Mouse (Mus musculus) urinary bladder, postnatal 14 days (tissue): ENCODE measurements around the gene Ice2.

Experiments
- DNase-seq: peaks from one replicate; pipeline ENCODE4 v3.0.0; 2021; ENCODE audit warnings: low spot score

The Ice2 gene

GRCm38 (mm10) chr9:69397760-69398452, at the start of gene Ice2:
Gene Ice2, plus strand, starts transcription at chr9:69397906.
- peak; percentile 67 for DNase-seq

DNA sequence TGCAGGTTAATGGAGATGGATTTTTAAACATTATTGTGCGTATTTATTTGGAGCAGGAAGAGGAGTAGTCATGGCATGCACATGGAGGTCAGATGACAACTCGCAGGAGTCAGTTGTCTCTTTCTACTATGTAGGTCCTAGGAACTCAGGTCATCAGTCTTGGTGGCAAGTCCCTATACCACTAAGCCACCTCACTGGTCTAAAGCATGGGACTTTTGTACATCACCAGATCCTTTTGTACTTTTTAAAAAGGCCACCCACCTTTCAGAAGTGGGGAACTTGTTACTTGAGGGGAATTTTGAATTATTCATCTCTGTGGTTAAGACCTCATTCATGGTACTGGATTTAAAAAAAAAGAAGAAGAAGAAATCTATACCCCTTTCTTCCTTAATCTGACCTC, 48.2 kb upstream of the Ice2 start:
- DNase-seq = no peak

GRCm38 (mm10) chr9:69354228-69354627, 43.5 kb upstream of the Ice2 start:
- no peak for DNase-seq

DNA sequence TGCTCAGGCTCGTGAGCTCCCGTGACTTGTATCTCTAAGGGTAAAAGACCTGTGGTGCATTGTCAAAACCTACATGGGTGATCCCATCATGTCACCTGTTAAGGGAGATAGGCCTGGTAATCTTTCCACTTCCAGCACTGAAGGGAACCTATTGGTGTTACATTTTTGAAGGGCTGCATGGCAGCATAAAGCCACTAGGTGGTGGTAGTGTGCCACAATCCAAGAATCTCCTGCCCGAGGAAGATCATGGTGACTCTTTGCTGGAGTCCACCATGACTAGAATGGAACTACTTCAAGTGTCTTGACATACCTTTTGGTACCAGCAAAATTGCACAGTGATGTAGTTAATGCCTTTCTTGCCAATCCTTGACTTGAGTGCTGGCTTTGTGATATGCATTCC, 39.9 kb upstream of the Ice2 start:
- DNase-seq = peak; percentile 31

DNA sequence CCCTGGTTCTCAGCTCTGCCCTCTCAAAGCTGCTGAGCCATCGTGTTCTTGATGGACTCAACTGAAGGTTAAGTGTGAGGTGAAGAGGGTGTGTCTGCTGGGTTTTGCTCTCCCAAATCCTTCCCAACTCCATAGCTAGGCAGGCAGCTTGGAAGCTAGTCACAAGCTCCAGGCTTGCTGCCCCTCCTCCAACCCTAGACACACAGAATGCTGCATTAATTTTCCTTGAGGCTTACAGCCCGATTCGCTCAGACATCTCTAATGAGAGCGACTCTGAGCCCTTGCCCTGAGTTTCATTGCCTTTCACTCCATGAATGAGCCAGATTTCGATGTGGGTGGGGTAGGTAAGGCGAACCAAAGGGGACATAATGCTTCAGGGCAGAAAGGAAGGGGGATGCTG, 38.9 kb upstream of the Ice2 start:
- DNase-seq = no peak

DNA sequence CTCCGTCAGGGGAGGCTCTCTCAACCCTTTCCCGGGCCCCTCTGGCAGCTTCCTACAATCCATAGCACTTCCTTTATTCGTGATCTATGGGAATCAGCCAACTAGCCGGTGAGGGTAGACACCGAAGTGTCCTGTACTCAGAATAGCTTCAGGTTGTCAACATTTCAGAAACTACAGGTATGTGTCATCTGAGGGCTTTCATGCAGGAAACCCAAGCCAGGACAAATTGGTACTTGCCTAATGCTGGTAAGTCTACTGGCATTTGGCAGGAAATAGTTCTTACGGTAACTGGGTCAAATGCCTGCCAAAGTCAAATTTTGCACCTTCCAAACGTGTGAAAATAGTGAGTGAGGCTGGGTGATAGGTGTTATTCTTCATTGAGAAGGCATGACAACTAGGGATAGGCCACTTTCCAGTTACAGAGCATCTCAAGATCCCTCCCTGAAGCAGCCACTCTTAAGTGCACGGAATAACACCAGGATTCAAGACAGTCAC, 35.7 kb upstream of the Ice2 start:
- no peak for DNase-seq

- no peak for DNase-seq
Measured at GRCm38 (mm10) chr9:69362766-69363165, 34.9 kb upstream of the Ice2 start.

DNA sequence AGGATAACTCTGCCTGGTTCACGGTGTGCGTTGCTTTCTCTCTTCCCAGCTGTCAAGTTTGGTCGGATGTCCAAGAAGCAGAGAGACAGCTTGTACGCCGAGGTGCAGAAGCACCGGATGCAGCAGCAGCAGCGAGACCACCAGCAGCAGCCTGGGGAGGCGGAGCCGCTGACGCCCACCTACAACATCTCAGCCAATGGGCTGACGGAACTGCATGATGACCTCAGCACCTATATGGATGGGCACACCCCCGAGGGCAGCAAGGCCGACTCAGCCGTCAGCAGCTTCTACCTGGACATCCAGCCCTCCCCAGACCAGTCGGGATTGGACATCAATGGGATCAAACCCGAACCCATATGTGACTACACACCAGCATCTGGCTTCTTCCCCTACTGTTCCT, 33.6 kb upstream of the Ice2 start:
- DNase-seq = no peak

DNA sequence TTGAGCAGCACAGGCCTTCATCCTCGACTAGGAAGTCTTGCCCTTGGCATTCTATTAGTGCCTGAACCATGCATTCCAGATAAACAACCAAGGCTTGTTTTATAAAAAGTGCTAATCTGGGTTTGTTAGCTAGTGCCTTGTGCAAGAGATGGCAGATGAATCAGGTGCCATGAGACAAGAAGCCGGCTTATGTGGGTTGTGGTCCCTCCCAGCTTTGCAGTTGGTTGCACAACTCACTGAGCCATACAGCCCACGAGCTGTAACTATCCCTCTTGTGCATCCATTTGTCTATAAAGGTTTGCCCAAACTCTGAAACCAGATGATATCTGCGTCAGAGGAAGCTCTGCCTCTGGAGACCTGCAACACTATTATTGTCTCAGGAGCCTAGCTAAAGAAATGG, 30.7 kb upstream of the Ice2 start:
- no peak for DNase-seq

- DNase-seq = peak; percentile 61
Measured at GRCm38 (mm10) chr9:69368071-69368470, 29.6 kb upstream of the Ice2 start.

GRCm38 (mm10) chr9:69371046-69371724, 26.5 kb upstream of the Ice2 start:
- DNase-seq = no peak

GRCm38 (mm10) chr9:69372871-69373270, 24.8 kb upstream of the Ice2 start:
- DNase-seq = no peak

DNA sequence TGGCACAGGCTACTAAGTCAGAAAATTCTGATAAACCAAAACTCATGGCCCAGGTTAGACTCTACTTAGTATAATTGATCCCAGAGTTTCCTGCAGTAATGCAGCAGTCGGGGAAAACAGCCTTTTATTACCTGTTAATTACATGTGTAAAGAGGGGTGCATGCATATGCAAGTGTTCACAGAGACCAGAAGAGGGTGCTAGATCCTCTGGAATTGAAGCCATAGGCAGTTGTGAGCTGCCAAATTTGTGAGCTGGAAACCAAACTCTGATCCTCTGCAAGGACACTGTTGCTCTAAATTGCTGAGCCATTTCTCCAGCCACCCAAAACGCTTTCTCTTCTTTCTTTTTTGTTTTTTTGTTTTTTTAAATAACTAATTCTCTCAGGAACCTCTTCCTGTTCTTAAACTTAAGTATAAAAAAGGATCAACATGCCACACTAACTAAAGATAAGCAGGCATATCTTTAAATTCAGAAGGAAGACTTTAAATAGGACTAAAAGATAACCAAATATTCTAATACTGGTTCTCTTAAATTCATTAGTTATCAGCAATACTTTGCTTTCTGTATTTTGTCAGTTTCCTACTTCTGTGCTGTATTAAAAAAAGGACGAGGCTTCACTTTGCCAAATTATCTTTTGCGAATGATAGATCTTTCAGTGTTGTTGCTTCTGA, 20.6 kb upstream of the Ice2 start:
- DNase-seq = no peak

GRCm38 (mm10) chr9:69377654-69378045, 20.1 kb upstream of the Ice2 start:
- DNase-seq = no peak

DNA sequence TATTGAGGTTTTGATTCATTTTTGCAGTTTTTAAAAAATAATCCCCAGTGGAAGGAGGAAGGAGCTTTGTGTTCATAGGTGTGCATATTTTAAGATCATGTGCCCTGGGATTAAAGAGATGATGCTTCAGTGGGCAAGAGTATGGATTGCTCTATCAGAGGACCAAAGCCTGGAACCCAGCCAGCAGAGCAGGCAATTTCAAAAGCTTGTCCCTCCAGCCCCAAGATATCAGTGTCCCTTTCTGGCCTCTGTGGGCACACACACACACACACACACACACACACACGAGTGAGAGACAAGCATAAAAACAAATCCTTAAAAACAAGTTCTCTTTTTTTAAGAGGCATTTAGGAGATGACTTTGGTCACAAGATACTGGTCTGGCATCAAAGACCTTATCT, 17.2 kb upstream of the Ice2 start:
- no peak for DNase-seq

DNA sequence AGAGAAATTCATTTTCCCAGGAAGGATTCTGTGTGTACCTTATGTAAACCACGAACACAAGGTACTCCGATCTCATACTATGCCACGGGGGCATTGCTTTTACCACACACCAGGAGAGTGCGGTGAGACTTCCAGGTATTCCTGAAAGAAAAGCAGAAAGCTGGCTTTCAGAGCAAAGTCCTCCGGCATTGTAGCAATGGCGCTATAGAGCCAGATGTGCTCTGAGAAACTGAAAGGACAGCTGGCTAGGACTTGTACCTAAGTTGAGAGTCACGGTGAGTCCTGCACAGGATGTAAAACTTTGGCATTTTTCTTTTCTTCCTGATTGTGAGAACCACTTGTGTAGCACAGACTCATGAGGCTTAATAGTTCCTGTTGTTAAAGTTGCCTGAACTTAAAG, 16.0 kb upstream of the Ice2 start:
- DNase-seq = no peak

GRCm38 (mm10) chr9:69384475-69384874, 13.2 kb upstream of the Ice2 start:
- no peak for DNase-seq

DNA sequence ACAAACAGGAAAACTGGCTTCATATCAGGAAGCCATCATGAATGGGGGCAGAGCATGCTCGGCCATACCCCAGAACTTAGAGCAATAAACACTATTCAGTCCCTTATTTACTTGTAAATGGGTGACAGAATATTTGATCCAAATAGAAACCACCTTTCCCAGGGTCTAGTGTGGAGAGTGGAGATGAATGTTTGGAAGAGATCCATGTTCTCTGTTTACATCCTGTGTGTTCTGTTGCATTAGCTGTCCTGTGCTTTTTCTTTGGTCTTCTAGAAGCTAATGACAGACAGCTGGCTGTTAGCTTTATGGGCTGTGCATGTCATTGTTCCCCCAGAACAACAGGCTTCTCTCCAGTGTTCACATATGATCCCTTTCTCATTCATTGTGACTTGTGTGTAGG, 12.8 kb upstream of the Ice2 start:
- DNase-seq = no peak

DNA sequence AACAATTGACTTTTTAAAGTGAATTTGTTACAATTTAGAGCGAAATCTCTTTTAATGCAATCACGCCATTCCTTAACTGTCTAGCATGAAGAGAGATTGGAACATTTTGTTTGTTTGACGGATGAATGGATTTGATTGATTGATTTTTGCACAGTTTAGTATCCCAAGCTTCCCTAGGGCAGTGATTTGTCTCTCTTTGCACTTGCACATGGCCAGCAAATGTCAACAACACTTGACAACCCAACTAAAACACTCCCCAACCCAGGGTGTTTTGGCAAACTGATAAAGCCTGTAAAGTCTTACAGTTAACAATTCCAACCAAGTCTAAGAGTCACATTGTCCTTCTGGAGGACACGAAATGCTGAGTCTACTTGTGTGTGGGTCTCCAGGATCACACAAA, 10.4 kb upstream of the Ice2 start:
- DNase-seq = no peak

DNA sequence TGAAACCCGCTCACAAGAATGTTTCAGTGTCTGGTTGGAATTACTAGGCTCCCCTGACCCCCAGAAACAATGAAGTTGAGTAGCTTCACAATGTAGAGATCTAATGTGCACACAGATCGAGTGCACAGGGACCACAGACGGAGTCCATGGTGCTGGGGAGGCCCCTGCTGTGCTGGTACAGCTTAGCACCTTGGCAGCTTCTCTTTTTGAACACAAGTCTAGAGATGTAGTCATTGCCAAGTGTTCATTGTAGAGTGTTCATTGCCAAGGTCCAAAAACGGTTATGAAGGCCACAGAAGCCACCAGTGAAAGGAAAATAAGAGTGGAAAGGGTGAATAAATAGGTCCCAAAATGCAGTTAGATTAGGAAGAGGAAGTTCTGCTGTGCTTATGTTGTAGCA, 7.1 kb upstream of the Ice2 start:
- DNase-seq = no peak

- DNase-seq = no peak
Measured at GRCm38 (mm10) chr9:69394234-69394633, 3.5 kb upstream of the Ice2 start.

- DNase-seq = no peak
Measured at GRCm38 (mm10) chr9:69397432-69397759, 310 bp upstream of the Ice2 start.

- no peak for DNase-seq
Measured at GRCm38 (mm10) chr9:69398453-69398850, 746 bp downstream of the Ice2 start.
